Comparison of ENCODE assay signal across 24 mouse cellular contexts in genomic region chr4:116712536-116712935, GRCm38 (mm10). TPM values are rescaled to one million over a fixed set of nuclear protein-coding genes. Genes with fewer than 3 reads are reported as not detected.
DNase-seq lines count a peak whose midpoint lies in the region; ATAC-seq and TF ChIP-seq lines count a peak whose summit lies in the region.
"Had no signal": no experiment of that assay in that cellular context is flagged by ENCODE, and none has a peak within 500 bp of the region (broad histone marks: within the 10 kb centered on the region; RNA-seq: fewer than 3 reads in every experiment).

No protein-coding gene starts in this region.

- H3K4me3 ChIP-seq in cerebellum, adult 2 months (replicated peaks; ENCODE audit: insufficient read depth, low read depth, low read length), result no peak overlapping the region
- H3K4me3 ChIP-seq in hindbrain, embryonic 16.5 days (ENCODE audit: low read length), result no peak overlapping the region
- H3K4me3 ChIP-seq in forebrain, embryonic 10.5 days, result no peak overlapping the region
- no peak overlapping the region for H3K4me3 ChIP-seq in heart, embryonic 12.5 days
- H3K4me3 ChIP-seq: embryonic facial prominence, embryonic 12.5 days; embryonic facial prominence, embryonic 15.5 days; forebrain, embryonic 12.5 days; forebrain, embryonic 15.5 days; heart, adult 2 months; heart, embryonic 10.5 days; hindbrain, embryonic 13.5 days had no signal

- WGBS in cerebellum, adult 2 months, result 11% methylated on average over 1 of the region's 1 CpGs
- 94% methylated on average over 1 of the region's 1 CpGs for WGBS in hindbrain, embryonic 16.5 days
- WGBS in forebrain, embryonic 10.5 days, result 75% methylated on average over 1 of the region's 1 CpGs
- WGBS in heart, embryonic 12.5 days, result 79% methylated on average over 1 of the region's 1 CpGs

- no peak for TF ChIP-seq CTCF in cerebellum, adult 2 months (IDR thresholded peaks at IDR 0.05; ENCODE audit: borderline replicate concordance, insufficient read depth, low read depth, low read length)

- H3K27ac ChIP-seq in cerebellum, adult 2 months (ENCODE audit: insufficient read depth, low read length), result no peak overlapping the region
- no peak overlapping the region for H3K27ac ChIP-seq in hindbrain, embryonic 16.5 days (ENCODE audit: low read depth, low read length)
- no peak overlapping the region for H3K27ac ChIP-seq in forebrain, embryonic 10.5 days
- H3K27ac ChIP-seq in heart, embryonic 12.5 days (ENCODE audit: poor library complexity, severe bottlenecking), result no peak overlapping the region
- H3K27ac ChIP-seq: embryonic facial prominence, embryonic 12.5 days; embryonic facial prominence, embryonic 15.5 days; forebrain, embryonic 12.5 days; forebrain, embryonic 15.5 days; heart, adult 2 months; heart, embryonic 10.5 days; hindbrain, embryonic 13.5 days; hindbrain, postnatal 0 days had no signal

- no peak for TF ChIP-seq POLR2A in cerebellum, adult 2 months (IDR thresholded peaks at IDR 0.05; ENCODE audit: borderline replicate concordance, insufficient read depth, low read length)

- no peaks in the 10 kb centered on the region for H3K9me3 ChIP-seq in hindbrain, embryonic 16.5 days (ENCODE audit: control insufficient read depth, low read length)
- no peaks in the 10 kb centered on the region for H3K9me3 ChIP-seq in forebrain, embryonic 10.5 days
- no peaks in the 10 kb centered on the region for H3K9me3 ChIP-seq in heart, embryonic 12.5 days (replicated peaks)
- H3K9me3 ChIP-seq: embryonic facial prominence, embryonic 12.5 days; embryonic facial prominence, embryonic 15.5 days; forebrain, embryonic 12.5 days; forebrain, embryonic 15.5 days; heart, embryonic 10.5 days; hindbrain, embryonic 13.5 days had no signal

- H3K36me3 ChIP-seq in hindbrain, embryonic 16.5 days (ENCODE audit: control insufficient read depth, insufficient read depth, low read length), result no peaks in the 10 kb centered on the region; the same call in 1 of the 2 replicates
- H3K36me3 ChIP-seq in forebrain, embryonic 10.5 days (replicated peaks), result peaks cover 34% of the 10 kb centered on the region
- H3K36me3 ChIP-seq in heart, embryonic 12.5 days, result peaks cover 11% of the 10 kb centered on the region
- H3K36me3 ChIP-seq: hindbrain, embryonic 13.5 days had no signal

- peak; percentile 38 to 52 for DNase-seq in cerebellum, adult 18-20 months
- DNase-seq in cerebellum, postnatal 4 days (ENCODE audit: low spot score in 2 of 2), result no peak
- peak; percentile 58 to 69 for DNase-seq in cerebellum, adult 2 months
- DNase-seq in cerebellum, adult 9-11 months, result peak; percentile 54
- DNase-seq in cerebellum, postnatal 25 days, result peak; percentile 72 to 83
- DNase-seq in forebrain, embryonic 10.5 days (ENCODE audit: extremely low spot score, low spot score), result no peak
- DNase-seq: adrenal gland, adult 8-10 months; adrenal gland, postnatal 25 days; gastrocnemius, postnatal 10 days; gastrocnemius, postnatal 36 days; heart, adult 2 months; kidney, adult 2 months had no signal

- ATAC-seq in hindbrain, embryonic 16.5 days, result no peak
- ATAC-seq in heart, embryonic 12.5 days (ENCODE audit: insufficient number of reproducible peaks, low FRiP score), result no peak
- ATAC-seq: activated CD4-positive, CD25-positive, alpha-beta regulatory T cell, adult 4 months; forebrain, embryonic 15.5 days; hindbrain, postnatal 0 days; inflammation-experienced regulatory T-cells, adult 6 months; intestine, embryonic 16.5 days had no signal

- 0 out of 2 replicates have a peak, but pooled peaks cover 4% of the 10 kb centered on the region for H3K4me1 ChIP-seq in cerebellum, adult 2 months (ENCODE audit: control insufficient read depth, insufficient read depth, low read length)
- H3K4me1 ChIP-seq in hindbrain, embryonic 16.5 days (ENCODE audit: control insufficient read depth, insufficient read depth, low read depth, low read length), result peaks cover 10% of the 10 kb centered on the region
- peaks cover 17% of the 10 kb centered on the region for H3K4me1 ChIP-seq in forebrain, embryonic 10.5 days
- H3K4me1 ChIP-seq in heart, embryonic 12.5 days (replicated peaks), result peaks cover 7% of the 10 kb centered on the region

- no peaks in the 10 kb centered on the region for H3K27me3 ChIP-seq in cerebellum, adult 2 months (ENCODE audit: control insufficient read depth, insufficient read depth, low read length)
- no peaks in the 10 kb centered on the region for H3K27me3 ChIP-seq in hindbrain, embryonic 16.5 days (replicated peaks; ENCODE audit: control insufficient read depth, insufficient read depth, low read length)
- H3K27me3 ChIP-seq in forebrain, embryonic 10.5 days (ENCODE audit: poor library complexity, severe bottlenecking), result no peaks in the 10 kb centered on the region
- no peaks in the 10 kb centered on the region for H3K27me3 ChIP-seq in heart, embryonic 12.5 days (replicated peaks)
- H3K27me3 ChIP-seq: embryonic facial prominence, embryonic 12.5 days; embryonic facial prominence, embryonic 15.5 days; forebrain, embryonic 12.5 days; forebrain, embryonic 15.5 days; hindbrain, embryonic 13.5 days had no signal

- no peak overlapping the region for H3K4me2 ChIP-seq in hindbrain, embryonic 16.5 days (ENCODE audit: low read length)
- H3K4me2 ChIP-seq in heart, embryonic 12.5 days, result no peak overlapping the region
- H3K4me2 ChIP-seq: embryonic facial prominence, embryonic 12.5 days; embryonic facial prominence, embryonic 15.5 days; forebrain, embryonic 12.5 days; forebrain, embryonic 15.5 days; hindbrain, embryonic 13.5 days had no signal

- no peak overlapping the region for H3K9ac ChIP-seq in hindbrain, embryonic 16.5 days (ENCODE audit: low read depth, low read length)
- H3K9ac ChIP-seq in heart, embryonic 12.5 days, result no peak overlapping the region
- H3K9ac ChIP-seq: embryonic facial prominence, embryonic 12.5 days; embryonic facial prominence, embryonic 15.5 days; forebrain, embryonic 12.5 days; forebrain, embryonic 15.5 days; hindbrain, embryonic 13.5 days had no signal

RNA-seq across cellular contexts. Expression of gene Ccdc163, which starts 4.2 kb away (rescaled TPM):
- 29.5 and 34.9 TPM in 2 replicates for polyA plus RNA-seq in cerebellum, adult 2 months (2012; rRNA removed)
- polyA plus RNA-seq in hindbrain, embryonic 16.5 days (2015; fragmentation: Nextera tagmentation; extraction: Ambion mirVana), result 8.0 and 11.2 TPM in 2 replicates
- polyA plus RNA-seq in forebrain, embryonic 10.5 days (2016; fragmentation: Nextera tagmentation; extraction: Ambion mirVana), result 31.5 and 37.0 TPM in 2 replicates
- polyA plus RNA-seq in heart, embryonic 12.5 days (2016; fragmentation: Nextera tagmentation; extraction: Ambion mirVana), result 15.9 and 17.5 TPM in 2 replicates

RNA-seq across cellular contexts. Expression of gene Mmachc, which starts 4.3 kb away (rescaled TPM):
- 19.2 and 19.8 TPM in 2 replicates for polyA plus RNA-seq in cerebellum, adult 2 months (2012; rRNA removed)
- polyA plus RNA-seq in hindbrain, embryonic 16.5 days (2015; fragmentation: Nextera tagmentation; extraction: Ambion mirVana), result 22.6 and 24.5 TPM in 2 replicates
- polyA plus RNA-seq in forebrain, embryonic 10.5 days (2016; fragmentation: Nextera tagmentation; extraction: Ambion mirVana), result 45.6 and 47.3 TPM in 2 replicates
- 31.8 and 34.5 TPM in 2 replicates for polyA plus RNA-seq in heart, embryonic 12.5 days (2016; fragmentation: Nextera tagmentation; extraction: Ambion mirVana)

RNA-seq across cellular contexts. Expression of gene Tesk2, which starts 8.2 kb away (rescaled TPM):
- 10.0 and 11.2 TPM in 2 replicates for polyA plus RNA-seq in cerebellum, adult 2 months (2012; rRNA removed)
- 3.0 and 3.1 TPM in 2 replicates for polyA plus RNA-seq in hindbrain, embryonic 16.5 days (2015; fragmentation: Nextera tagmentation; extraction: Ambion mirVana)
- 9.0 and 9.4 TPM in 2 replicates for polyA plus RNA-seq in forebrain, embryonic 10.5 days (2016; fragmentation: Nextera tagmentation; extraction: Ambion mirVana)
- 2.9 and 3.1 TPM in 2 replicates for polyA plus RNA-seq in heart, embryonic 12.5 days (2016; fragmentation: Nextera tagmentation; extraction: Ambion mirVana)

RNA-seq across cellular contexts. Expression of gene Prdx1, which starts 27.2 kb away (rescaled TPM):
- polyA plus RNA-seq in cerebellum, adult 2 months (2012; rRNA removed), result 233 and 250 TPM in 2 replicates
- 466 and 468 TPM in 2 replicates for polyA plus RNA-seq in hindbrain, embryonic 16.5 days (2015; fragmentation: Nextera tagmentation; extraction: Ambion mirVana)
- polyA plus RNA-seq in forebrain, embryonic 10.5 days (2016; fragmentation: Nextera tagmentation; extraction: Ambion mirVana), result 1,457 and 1,472 TPM in 2 replicates
- 963 and 983 TPM in 2 replicates for polyA plus RNA-seq in heart, embryonic 12.5 days (2016; fragmentation: Nextera tagmentation; extraction: Ambion mirVana)

Comparison
In these comparisons a context has a peak if more than half of its experiments do, and no peak if none do; other contexts are left out.
1. DNase-seq: peak in cerebellum, adult 18-20 months (2 of 2), cerebellum, adult 2 months (2 of 2), cerebellum, adult 9-11 months (single experiment) and cerebellum, postnatal 25 days (2 of 2); none in cerebellum, postnatal 4 days (0 of 2) and forebrain, embryonic 10.5 days (single experiment).